Mouse (Mus musculus) liver, embryonic 11.5 days (tissue): ENCODE measurements at regions not wholly inside any gene's neighbourhood (a gene's known extent, or its start where the extent isn't known, plus 50 kb on each side); places are given as distances from the start of the nearest gene placed in this dataset.

ENCODE experiments used
- ATAC-seq: fragments of 200-750 bp; cut with Nextera tagmentation; replicated peaks from 2 replicates; pipeline ENCODE4 v1.8.0; 2017; ENCODE audit warnings: moderate number of reproducible peaks, mild to moderate bottlenecking, moderate TSS enrichment, moderate library complexity; ENCODE audit not compliant: low FRiP score
- DNase-seq: peaks from one replicate; pipeline ENCODE4 v3.0.0-alpha.2; 2017; ENCODE audit warnings: low spot score
- H3K27ac ChIP-seq: fragments of 300-500 bp; sonication (generic); 2 replicates; pipeline ENCODE4 v1.5.1; 2014; ENCODE audit warnings: mild to moderate bottlenecking, low read depth, low read length, control low read depth
- H3K27me3 ChIP-seq: fragments of 300-500 bp; sonication (generic); replicated peaks from 2 replicates; pipeline ENCODE4 v1.6.1; 2014; ENCODE audit warnings: low read length, mixed read lengths; ENCODE audit not compliant: control insufficient read depth, insufficient read depth
- H3K36me3 ChIP-seq: fragments of 300-500 bp; sonication (generic); 2 replicates; pipeline ENCODE4 v1.6.1; 2014; ENCODE audit warnings: mild to moderate bottlenecking, low read length, moderate library complexity, mixed read lengths; ENCODE audit not compliant: control insufficient read depth, insufficient read depth
- H3K4me1 ChIP-seq: fragments of 300-500 bp; sonication (generic); replicated peaks from 2 replicates; pipeline ENCODE4 v1.6.1; 2014; ENCODE audit warnings: low read length, mixed read lengths; ENCODE audit not compliant: control insufficient read depth, insufficient read depth
- H3K4me2 ChIP-seq: fragments of 300-500 bp; sonication (generic); 2 replicates; pipeline ENCODE4 v1.6.1; 2014; ENCODE audit warnings: mild to moderate bottlenecking, control low read depth, moderate library complexity
- H3K4me3 ChIP-seq: fragments of 300-500 bp; sonication (generic); 2 replicates; pipeline ENCODE4 v1.5.1; 2014; ENCODE audit warnings: low read depth, low read length, control low read depth
- H3K9ac ChIP-seq: fragments of 300-500 bp; sonication (generic); 2 replicates; pipeline ENCODE4 v1.6.1; 2014; ENCODE audit warnings: low read depth, low read length, control low read depth
- H3K9me3 ChIP-seq: fragments of 300-500 bp; sonication (generic); 2 replicates; pipeline ENCODE4 v1.6.1; 2016; ENCODE audit warnings: low read length, inconsistent platforms, mixed read lengths; ENCODE audit not compliant: control insufficient read depth
- WGBS: fragments of 180-500 bp; shearing (Covaris S2); extraction: QIAGEN DNeasy Blood & Tissue Kit; methylation state at CpG from one replicate; pipeline ENCODE4 v1.1.7; 2014; 5-methylcytosine and 5-hydroxymethylcytosine counted together

DNA sequence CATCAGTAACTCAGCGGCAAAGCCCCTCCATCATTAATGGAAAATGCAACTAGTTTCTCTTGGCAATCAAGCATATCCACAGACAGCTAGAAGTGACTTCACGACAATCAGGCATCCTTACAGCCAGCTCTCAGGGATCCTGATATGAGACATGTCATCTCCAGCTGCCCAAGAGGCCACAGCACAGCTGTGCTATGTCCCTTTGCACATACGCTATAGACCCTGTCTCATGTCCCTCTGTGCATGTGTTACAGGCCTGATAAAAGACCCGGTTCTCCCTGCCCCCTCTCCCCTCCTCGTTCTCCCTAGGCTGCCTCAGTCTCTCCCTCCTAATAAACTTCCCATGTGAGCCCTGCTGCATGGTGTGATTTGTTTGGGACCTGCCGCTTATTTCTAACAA is 561.5 kb downstream of the Mdfic start:
- Histone ChIP-seq H3K4me3 (no peak overlapping the region), H3K9ac (no peak overlapping the region), H3K27ac (no peak overlapping the region), H3K36me3 (no peaks in the 10 kb centered on the region), H3K4me1 (no peaks in the 10 kb centered on the region), H3K27me3 (no peaks in the 10 kb centered on the region), H3K4me2 (no peak overlapping the region), H3K9me3 (no peaks in the 10 kb centered on the region)
- 84% methylated on average over 6 of the region's 6 CpGs for WGBS
- ATAC-seq (no peak), DNase-seq (no peak)
